Mouse (Mus musculus) liver, embryonic 16.5 days (tissue): Measurements from ENCODE around the gene Ubr2. TPM values are rescaled to one million over a fixed set of nuclear protein-coding genes. Genes with fewer than 3 reads are reported as not detected.

Source experiments
- ATAC-seq: fragments of 200-750 bp; cut with Nextera tagmentation; 2 replicates; pipeline ENCODE4 v1.8.0; 2017; ENCODE audit warnings: low read depth, mild to moderate bottlenecking, moderate number of reproducible peaks, moderate library complexity
- H3K27ac ChIP-seq: fragments of 300-500 bp; sonication (generic); 2 replicates; pipeline ENCODE4 v1.5.1; 2014; ENCODE audit warnings: mild to moderate bottlenecking, low read length
- H3K27me3 ChIP-seq: fragments of 300-500 bp; sonication (generic); 2 replicates; pipeline ENCODE4 v1.6.1; 2014; ENCODE audit warnings: low read depth, low read length, mixed read lengths; ENCODE audit not compliant: control insufficient read depth, insufficient read depth
- H3K36me3 ChIP-seq: fragments of 300-500 bp; sonication (generic); 2 replicates; pipeline ENCODE4 v1.6.1; 2014; ENCODE audit warnings: mild to moderate bottlenecking; ENCODE audit not compliant: control insufficient read depth, insufficient read depth
- H3K4me1 ChIP-seq: fragments of 300-500 bp; sonication (generic); 2 replicates; pipeline ENCODE4 v1.6.1; 2014; ENCODE audit warnings: low read depth, low read length, mixed read lengths; ENCODE audit not compliant: control insufficient read depth
- H3K4me2 ChIP-seq: fragments of 300-500 bp; sonication (generic); 2 replicates; pipeline ENCODE4 v1.6.1; 2014; ENCODE audit warnings: low read depth, low read length, mixed read lengths
- H3K4me3 ChIP-seq: fragments of 300-500 bp; sonication (generic); 2 replicates; pipeline ENCODE4 v1.5.1; 2014; ENCODE audit warnings: low read depth, mild to moderate bottlenecking, low read length
- H3K9ac ChIP-seq: fragments of 300-500 bp; sonication (generic); 2 replicates; pipeline ENCODE4 v1.6.1; 2014; ENCODE audit warnings: low read depth, low read length
- H3K9me3 ChIP-seq: fragments of 300-500 bp; sonication (generic); replicated peaks from 2 replicates; pipeline ENCODE4 v1.6.1; 2016; ENCODE audit warnings: low read length; ENCODE audit not compliant: control insufficient read depth
- WGBS: fragments of 180-500 bp; shearing (Covaris S2); extraction: QIAGEN DNeasy Blood & Tissue Kit; methylation state at CpG from one replicate; pipeline ENCODE4 v1.1.7; 2014; ENCODE audit not compliant: insufficient replicate concordance; 5-methylcytosine and 5-hydroxymethylcytosine counted together
- polyA plus RNA-seq: library from polyadenylated mRNA; unstranded; fragments of >200 nt; fragmentation: Nextera tagmentation; extraction: Ambion mirVana; gene quantifications from 2 replicates; pipeline ENCODE4 v1.2.1, GENCODE M21; 2015

Ubr2 gene
- 8.6 and 9.5 TPM in 2 replicates for polyA plus RNA-seq

- Histone ChIP-seq H3K36me3 (no peaks in the 10 kb centered on the region; the same call in 1 of the 2 replicates), H3K4me3 (peak within 1 kb of the TSS; percentile 99), H3K4me1 (peaks cover 26% of the 10 kb centered on the region), H3K9ac (peak within 1 kb of the TSS; percentile 98), H3K4me2 (peak within 1 kb of the TSS; percentile 70), H3K27me3 (no peaks in the 10 kb centered on the region; the same call in 1 of the 2 replicates), H3K27ac (peak within 1 kb of the TSS; percentile 96), H3K9me3 (no peaks in the 10 kb centered on the region)
- WGBS = under 1% methylated on average over 77 of the region's 77 CpGs
- ATAC-seq = peak; percentile 97
Measured at GRCm38 (mm10) chr17:47009898-47010721, at the start of gene Ubr2. Ubr2 (minus strand) TSS chr17:47010556.

GRCm38 (mm10) chr17:47059836-47060360 is 49.5 kb upstream of the Ubr2 start:
- H3K27ac ChIP-seq = peak overlapping the region; percentile 38
- no peaks in the 10 kb centered on the region for H3K36me3 ChIP-seq
- H3K4me2 ChIP-seq = no peak overlapping the region; the same call in 1 of the 2 replicates
- H3K4me3 ChIP-seq = no peak overlapping the region
- ATAC-seq = peak; percentile 84
- WGBS = 26% methylated on average over 12 of the region's 12 CpGs
- no peak overlapping the region for H3K9ac ChIP-seq
- H3K27me3 ChIP-seq = no peaks in the 10 kb centered on the region
- H3K4me1 ChIP-seq = no peaks in the 10 kb centered on the region
- H3K9me3 ChIP-seq = peaks cover 4% of the 10 kb centered on the region; the same call in 1 of the 2 replicates

GRCm38 (mm10) chr17:47057966-47058365 is 47.6 kb upstream of the Ubr2 start:
- Histone ChIP-seq H3K36me3 (no peaks in the 10 kb centered on the region), H3K9me3 (peaks cover 4% of the 10 kb centered on the region; the same call in 1 of the 2 replicates), H3K27me3 (no peaks in the 10 kb centered on the region), H3K4me2 (no peak overlapping the region), H3K9ac (no peak overlapping the region), H3K4me1 (no peaks in the 10 kb centered on the region), H3K4me3 (no peak overlapping the region), H3K27ac (no peak overlapping the region)
- 83% methylated on average over 4 of the region's 4 CpGs for WGBS
- ATAC-seq = no peak

- Histone ChIP-seq H3K4me3 (no peak overlapping the region), H3K27me3 (no peaks in the 10 kb centered on the region), H3K4me1 (no peaks in the 10 kb centered on the region), H3K36me3 (no peaks in the 10 kb centered on the region), H3K27ac (no peak overlapping the region), H3K9me3 (peaks cover 4% of the 10 kb centered on the region; the same call in 1 of the 2 replicates), H3K4me2 (no peak overlapping the region), H3K9ac (no peak overlapping the region)
- WGBS = 60% methylated on average over 6 of the region's 6 CpGs
- no peak for ATAC-seq
Measured at GRCm38 (mm10) chr17:47056476-47056875, 46.1 kb upstream of the Ubr2 start.

GRCm38 (mm10) chr17:47055121-47055520 is 44.8 kb upstream of the Ubr2 start:
- WGBS = 79% methylated on average over 7 of the region's 7 CpGs
- Histone ChIP-seq H3K4me2 (no peak overlapping the region), H3K27ac (no peak overlapping the region), H3K4me3 (no peak overlapping the region), H3K27me3 (no peaks in the 10 kb centered on the region), H3K4me1 (no peaks in the 10 kb centered on the region), H3K9ac (no peak overlapping the region), H3K9me3 (peaks cover 4% of the 10 kb centered on the region; the same call in 1 of the 2 replicates), H3K36me3 (no peaks in the 10 kb centered on the region)
- ATAC-seq = no peak

GRCm38 (mm10) chr17:47054613-47055012 is 44.3 kb upstream of the Ubr2 start:
- no peak overlapping the region for H3K9ac ChIP-seq
- WGBS = 28% methylated on average over 11 of the region's 11 CpGs
- no peak for ATAC-seq
- no peaks in the 10 kb centered on the region for H3K27me3 ChIP-seq
- H3K4me2 ChIP-seq = no peak overlapping the region
- no peaks in the 10 kb centered on the region for H3K36me3 ChIP-seq
- H3K9me3 ChIP-seq = peaks cover 4% of the 10 kb centered on the region; the same call in 1 of the 2 replicates
- H3K4me1 ChIP-seq = no peaks in the 10 kb centered on the region
- no peak overlapping the region for H3K27ac ChIP-seq
- H3K4me3 ChIP-seq = no peak overlapping the region

GRCm38 (mm10) chr17:47050678-47051077 is 40.3 kb upstream of the Ubr2 start:
- WGBS = 45% methylated on average over 3 of the region's 3 CpGs
- H3K4me2 ChIP-seq = no peak overlapping the region
- no peak for ATAC-seq
- no peak overlapping the region for H3K27ac ChIP-seq
- H3K4me1 ChIP-seq = no peaks in the 10 kb centered on the region
- no peaks in the 10 kb centered on the region for H3K9me3 ChIP-seq
- no peak overlapping the region for H3K4me3 ChIP-seq
- H3K9ac ChIP-seq = no peak overlapping the region
- H3K36me3 ChIP-seq = no peaks in the 10 kb centered on the region
- no peaks in the 10 kb centered on the region for H3K27me3 ChIP-seq

GRCm38 (mm10) chr17:47042866-47043265 is 32.5 kb upstream of the Ubr2 start:
- Histone ChIP-seq H3K27ac (no peak overlapping the region), H3K27me3 (no peaks in the 10 kb centered on the region), H3K4me3 (no peak overlapping the region), H3K9me3 (no peaks in the 10 kb centered on the region), H3K4me1 (no peaks in the 10 kb centered on the region), H3K36me3 (no peaks in the 10 kb centered on the region), H3K4me2 (no peak overlapping the region), H3K9ac (no peak overlapping the region)
- no peak for ATAC-seq
- WGBS = 85% methylated on average over 14 of the region's 14 CpGs
